Mouse (Mus musculus) kidney, adult 2 months (tissue): ENCODE results near the gene Gal3st3. TPM values are rescaled to one million over a fixed set of nuclear protein-coding genes. Genes with fewer than 3 reads are reported as not detected.
A peak's percentile ranks its signal among the peaks of the same experiment; 100 is the strongest.

Experiments used
- DNase-seq: peaks from one replicate; pipeline ENCODE4 v3.0.0; 2021
- H3K27ac ChIP-seq: fragments of 200-500 bp; 2 replicates; pipeline ENCODE4 v1.5.1; 2012; ENCODE audit warnings: low read depth, low read length, control low read depth, inconsistent platforms; ENCODE audit not compliant: insufficient read depth
- H3K27me3 ChIP-seq: fragments of 200-500 bp; replicated peaks from 2 replicates; pipeline ENCODE4 v1.6.1; 2012; ENCODE audit warnings: mild to moderate bottlenecking, moderate library complexity, low read length, inconsistent platforms; ENCODE audit not compliant: control insufficient read depth, insufficient read depth
- H3K36me3 ChIP-seq: fragments of 200-500 bp; 2 replicates; pipeline ENCODE4 v1.6.1; 2012; ENCODE audit warnings: mild to moderate bottlenecking, moderate library complexity, low read length, inconsistent platforms; ENCODE audit not compliant: control insufficient read depth, insufficient read depth
- H3K4me1 ChIP-seq: fragments of 200-500 bp; 2 replicates; pipeline ENCODE4 v1.6.1; 2011; ENCODE audit warnings: low read length; ENCODE audit not compliant: control insufficient read depth, insufficient read depth
- H3K4me3 ChIP-seq: fragments of 200-500 bp; 2 replicates; pipeline ENCODE4 v1.5.1; 2011; ENCODE audit warnings: mild to moderate bottlenecking, low read depth, low read length, control low read depth; ENCODE audit not compliant: insufficient read depth
- CTCF ChIP-seq: fragments of 200-500 bp; conservative IDR thresholded peaks from 2 replicates; pipeline ENCODE4 v1.5.1; 2011; ENCODE audit warnings: low read depth, mild to moderate bottlenecking, control low read depth, low read length, moderate library complexity, mixed read lengths; ENCODE audit not compliant: insufficient read depth, insufficient read length
- POLR2A ChIP-seq: fragments of 200-500 bp; IDR thresholded peaks from one replicate; pipeline ENCODE4 v1.6.1; 2011; ENCODE audit warnings: low read depth, low read length, control low read depth
- WGBS: fragments of 180-500 bp; shearing (Covaris S2); methylation state at CpG from one replicate; pipeline ENCODE4 v1.1.7; 2018; 5-methylcytosine and 5-hydroxymethylcytosine counted together
- polyA plus RNA-seq: library from polyadenylated mRNA; depleted of rRNA; stranded (reverse); fragments of >200 nt; gene quantifications from 2 replicates; pipeline ENCODE4 v1.2.3, GENCODE M21; 2012; rRNA removed

Gal3st3 gene
- polyA plus RNA-seq, result 0.28 and 0.43 TPM in 2 replicates

GRCm38 (mm10) chr19:5297903-5298800 lies at the start of gene Gal3st3:
Gene Gal3st3 (plus strand): TSS chr19:5298331.
- DNase-seq, result no peak
- WGBS, result 18% methylated on average over 32 of the region's 32 CpGs
- no peak within 1 kb of the TSS for H3K27ac ChIP-seq

GRCm38 (mm10) chr19:5257140-5257539 lies 41.0 kb upstream of the Gal3st3 start:
- peak; percentile 17 for DNase-seq
- H3K27me3 ChIP-seq, result no peaks in the 10 kb centered on the region
- no peak overlapping the region for H3K4me3 ChIP-seq
- H3K27ac ChIP-seq, result no peak overlapping the region
- WGBS, result 43% methylated on average over 3 of the region's 3 CpGs
- TF ChIP-seq CTCF, result no peak
- no peak for TF ChIP-seq POLR2A
- no peaks in the 10 kb centered on the region for H3K36me3 ChIP-seq
- no peaks in the 10 kb centered on the region for H3K4me1 ChIP-seq

More at GRCm38 (mm10) chr19:5297903-5298800, at the start of gene Gal3st3:
- no peak for TF ChIP-seq CTCF
- TF ChIP-seq POLR2A, result no peak
- Histone ChIP-seq H3K27me3 (no peaks in the 10 kb centered on the region), H3K4me1 (peaks cover 6% of the 10 kb centered on the region; the same call in 1 of the 2 replicates), H3K36me3 (no peaks in the 10 kb centered on the region), H3K4me3 (0 out of 2 replicates have a peak within 1 kb of the TSS, but pooled peaks have one; percentile 12)

- whole genome bisulfite sequencing, result 97% methylated on average over 5 of the region's 5 CpGs
- TF ChIP-seq POLR2A (no peak), CTCF (no peak)
- H3K36me3 ChIP-seq, result no peaks in the 10 kb centered on the region
- H3K4me3 ChIP-seq, result no peak overlapping the region
- DNase-seq, result no peak
- H3K4me1 ChIP-seq, result no peaks in the 10 kb centered on the region
- H3K27me3 ChIP-seq, result no peaks in the 10 kb centered on the region
- no peak overlapping the region for H3K27ac ChIP-seq
These were observed 31.1 kb upstream of the Gal3st3 start for GRCm38 (mm10) chr19:5267015-5267414.

GRCm38 (mm10) chr19:5268017-5268416 lies 30.1 kb upstream of the Gal3st3 start:
- Histone ChIP-seq H3K4me3 (no peak overlapping the region), H3K4me1 (no peaks in the 10 kb centered on the region), H3K36me3 (no peaks in the 10 kb centered on the region), H3K27me3 (no peaks in the 10 kb centered on the region), H3K27ac (no peak overlapping the region)
- no peak for DNase-seq
- TF ChIP-seq POLR2A (no peak), CTCF (no peak)

- Histone ChIP-seq H3K4me3 (no peak overlapping the region), H3K36me3 (no peaks in the 10 kb centered on the region), H3K4me1 (peaks cover 2% of the 10 kb centered on the region; the same call in 1 of the 2 replicates), H3K27ac (no peak overlapping the region), H3K27me3 (no peaks in the 10 kb centered on the region)
- no peak for DNase-seq
- WGBS, result 95% methylated on average over 3 of the region's 3 CpGs
- TF ChIP-seq CTCF (no peak), POLR2A (no peak)
These were observed 29.3 kb upstream of the Gal3st3 start for GRCm38 (mm10) chr19:5268875-5269274.

- peaks cover 3% of the 10 kb centered on the region; the same call in 1 of the 2 replicates for H3K4me1 ChIP-seq
- DNase-seq, result no peak
- TF ChIP-seq CTCF (no peak), POLR2A (no peak)
- 83% methylated on average over 5 of the region's 5 CpGs for WGBS
- no peak overlapping the region for H3K27ac ChIP-seq
- no peaks in the 10 kb centered on the region for H3K36me3 ChIP-seq
- H3K27me3 ChIP-seq, result no peaks in the 10 kb centered on the region
- no peak overlapping the region for H3K4me3 ChIP-seq
These were observed 28.7 kb upstream of the Gal3st3 start for GRCm38 (mm10) chr19:5269392-5269791.

GRCm38 (mm10) chr19:5271430-5271829 lies 26.7 kb upstream of the Gal3st3 start:
- TF ChIP-seq CTCF (no peak), POLR2A (no peak)
- no peaks in the 10 kb centered on the region for H3K36me3 ChIP-seq
- no peaks in the 10 kb centered on the region for H3K27me3 ChIP-seq
- DNase-seq, result no peak
- H3K27ac ChIP-seq, result no peak overlapping the region
- H3K4me1 ChIP-seq, result peaks cover 3% of the 10 kb centered on the region; the same call in 1 of the 2 replicates
- no peak overlapping the region for H3K4me3 ChIP-seq
- 31% methylated on average over 1 of the region's 1 CpGs for WGBS
